Mouse (Mus musculus): Measurements from ENCODE around the gene Asmt. TPM values are rescaled to one million over a fixed set of nuclear protein-coding genes. Genes with fewer than 3 reads are reported as not detected.

Asmt gene
- polyA plus RNA-seq (2012; rRNA removed): 0.07 TPM in 1 of 2 replicates, not detected in the other

DNA sequence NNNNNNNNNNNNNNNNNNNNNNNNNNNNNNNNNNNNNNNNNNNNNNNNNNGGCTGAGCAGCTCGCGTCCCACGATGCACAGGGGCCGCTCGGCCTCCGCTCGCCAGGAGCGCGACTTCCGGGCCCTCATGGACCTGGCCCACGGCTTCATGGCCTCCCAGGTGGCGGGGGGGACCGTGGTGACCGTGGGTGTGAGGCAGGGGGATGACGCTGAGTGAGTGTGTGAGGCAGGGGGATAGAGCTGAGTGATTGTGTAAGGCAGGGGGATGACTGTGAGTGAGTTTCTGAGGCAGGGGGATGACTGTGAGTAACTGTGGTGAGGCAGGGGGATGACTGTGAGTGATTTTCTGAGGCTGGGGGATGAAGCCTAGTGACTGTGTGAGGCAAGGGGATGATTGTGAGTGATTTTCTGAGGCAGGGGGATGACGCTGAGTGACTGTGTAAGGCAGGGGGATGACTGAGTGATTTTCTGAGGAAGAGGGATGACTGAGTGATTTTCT is at the start of gene Asmt:
Asmt (plus strand) TSS at position 51 of the 499 bp plus-strand sequence.

Measured in central nervous system, embryonic 18 days (tissue).